Mouse (Mus musculus) lung, embryonic 14.5 days (tissue): ENCODE results near the gene Tpt1. TPM values are rescaled to one million over a fixed set of nuclear protein-coding genes. Genes with fewer than 3 reads are reported as not detected.

Source experiments
- ATAC-seq: fragments of 200-750 bp; cut with Nextera tagmentation; 2 replicates; pipeline ENCODE4 v1.8.0; 2017; ENCODE audit warnings: mild to moderate bottlenecking, moderate TSS enrichment, moderate library complexity; ENCODE audit not compliant: insufficient read depth
- DNase-seq: peaks from one replicate; pipeline ENCODE4 v3.0.0-alpha.2; 2015
- H3K27ac ChIP-seq: fragments of 300-500 bp; sonication (generic); 2 replicates; pipeline ENCODE4 v1.5.1; 2014; ENCODE audit warnings: low read depth, mild to moderate bottlenecking, moderate library complexity
- H3K27me3 ChIP-seq: fragments of 300-500 bp; sonication (generic); 2 replicates; pipeline ENCODE4 v1.6.1; 2014; ENCODE audit warnings: low read length, control low read depth; ENCODE audit not compliant: insufficient read depth
- H3K36me3 ChIP-seq: fragments of 300-500 bp; sonication (generic); 2 replicates; pipeline ENCODE4 v1.6.1; 2014; ENCODE audit warnings: control low read depth; ENCODE audit not compliant: insufficient read depth
- H3K4me1 ChIP-seq: fragments of 300-500 bp; sonication (generic); 2 replicates; pipeline ENCODE4 v1.6.1; 2014; ENCODE audit warnings: antibody characterized with exemption, control low read depth; ENCODE audit not compliant: insufficient read depth
- H3K4me2 ChIP-seq: fragments of 300-500 bp; sonication (generic); 2 replicates; pipeline ENCODE4 v1.6.1; 2014; ENCODE audit warnings: mild to moderate bottlenecking
- H3K4me3 ChIP-seq: fragments of 300-500 bp; sonication (generic); 2 replicates; pipeline ENCODE4 v1.5.1; 2014; ENCODE audit warnings: low read depth, low read length
- H3K9ac ChIP-seq: fragments of 300-500 bp; sonication (generic); 2 replicates; pipeline ENCODE4 v1.6.1; 2014
- H3K9me3 ChIP-seq: fragments of 300-500 bp; sonication (generic); 2 replicates; pipeline ENCODE4 v1.6.1; 2016; ENCODE audit warnings: low read depth, low read length, control low read depth
- CTCF ChIP-seq: IDR thresholded peaks from 2 replicates; pipeline ENCODE4 v1.5.1; 2016; ENCODE audit warnings: antibody characterized with exemption, low read depth
- WGBS: fragments of 180-500 bp; shearing (Covaris S2); extraction: QIAGEN DNeasy Blood & Tissue Kit; methylation state at CpG from one replicate; pipeline ENCODE4 v1.1.7; 2014; 5-methylcytosine and 5-hydroxymethylcytosine counted together
- polyA plus RNA-seq: library from polyadenylated mRNA; unstranded; fragments of >200 nt; fragmentation: Nextera tagmentation; extraction: Ambion mirVana; gene quantifications from 2 replicates; pipeline ENCODE4 v1.2.1, GENCODE M21; 2014

The Tpt1 gene
- 1,140 and 1,218 TPM in 2 replicates for polyA plus RNA-seq

GRCm38 (mm10) chr14:75844867-75845697, at the start of gene Tpt1:
TSS of gene Tpt1 (plus strand) at chr14:75845093.
- DNase-seq: peak; percentile 99
- peak; percentile 97 for ATAC-seq

GRCm38 (mm10) chr14:75795918-75796317, 49.0 kb upstream of the Tpt1 start:
- no peak for ATAC-seq
- H3K9me3 ChIP-seq: no peaks in the 10 kb centered on the region
- no peak overlapping the region for H3K9ac ChIP-seq
- H3K27ac ChIP-seq: no peak overlapping the region
- no peak for TF ChIP-seq CTCF
- no peaks in the 10 kb centered on the region for H3K4me1 ChIP-seq
- no peak for DNase-seq
- H3K27me3 ChIP-seq: no peaks in the 10 kb centered on the region
- no peaks in the 10 kb centered on the region for H3K36me3 ChIP-seq
- no peak overlapping the region for H3K4me3 ChIP-seq
- no peak overlapping the region for H3K4me2 ChIP-seq
- 83% methylated on average over 4 of the region's 4 CpGs for WGBS

More at GRCm38 (mm10) chr14:75844867-75845697, at the start of gene Tpt1:
- no peaks in the 10 kb centered on the region for H3K27me3 ChIP-seq
- WGBS: under 1% methylated on average over 108 of the region's 108 CpGs
- H3K4me3 ChIP-seq: peak within 1 kb of the TSS; percentile 85
- H3K4me2 ChIP-seq: peak within 1 kb of the TSS; percentile 80
- H3K36me3 ChIP-seq: peaks cover 39% of the 10 kb centered on the region
- peak within 1 kb of the TSS; percentile 95 for H3K9ac ChIP-seq
- peaks cover 5% of the 10 kb centered on the region; the same call in 1 of the 2 replicates for H3K4me1 ChIP-seq
- no peak for TF ChIP-seq CTCF
- peak within 1 kb of the TSS; percentile 98 for H3K27ac ChIP-seq
- no peaks in the 10 kb centered on the region for H3K9me3 ChIP-seq

DNA sequence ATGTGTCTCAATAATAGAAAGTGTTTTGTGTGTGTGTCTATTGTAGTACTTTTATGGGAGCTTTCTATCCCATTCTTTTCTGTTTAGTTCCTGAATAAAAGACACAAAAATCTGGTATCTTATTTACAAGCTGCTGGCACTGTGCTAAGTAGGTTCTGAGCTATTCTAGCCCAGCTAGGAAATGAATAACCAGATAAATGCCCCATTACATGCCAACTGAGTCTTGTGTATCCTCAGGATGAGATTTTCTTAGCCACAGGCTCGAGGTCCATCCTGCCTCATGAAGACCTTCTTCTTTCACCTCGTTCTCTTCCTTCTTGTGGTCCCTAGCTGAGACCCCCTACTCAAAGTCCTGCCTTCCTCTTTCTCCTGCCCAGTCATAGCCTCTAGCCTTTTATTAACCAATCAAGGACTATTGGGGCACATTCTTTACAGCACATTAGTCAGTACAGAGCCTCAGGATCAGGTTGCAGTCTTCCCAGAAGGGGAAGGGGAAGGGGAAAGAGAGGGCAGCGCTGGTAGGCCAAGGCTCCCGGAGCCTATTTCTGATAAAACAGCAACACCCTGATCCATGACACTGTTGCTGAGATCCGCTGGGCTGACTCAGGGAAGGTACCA, 47.0 kb upstream of the Tpt1 start:
- Histone ChIP-seq H3K27ac (no peak overlapping the region), H3K36me3 (no peaks in the 10 kb centered on the region), H3K27me3 (no peaks in the 10 kb centered on the region), H3K9ac (no peak overlapping the region), H3K4me2 (no peak overlapping the region), H3K4me3 (no peak overlapping the region), H3K4me1 (no peaks in the 10 kb centered on the region), H3K9me3 (no peaks in the 10 kb centered on the region)
- DNase-seq (no peak), ATAC-seq (no peak)
- WGBS: 20% methylated on average over 5 of the region's 5 CpGs
- no peak for TF ChIP-seq CTCF

DNA sequence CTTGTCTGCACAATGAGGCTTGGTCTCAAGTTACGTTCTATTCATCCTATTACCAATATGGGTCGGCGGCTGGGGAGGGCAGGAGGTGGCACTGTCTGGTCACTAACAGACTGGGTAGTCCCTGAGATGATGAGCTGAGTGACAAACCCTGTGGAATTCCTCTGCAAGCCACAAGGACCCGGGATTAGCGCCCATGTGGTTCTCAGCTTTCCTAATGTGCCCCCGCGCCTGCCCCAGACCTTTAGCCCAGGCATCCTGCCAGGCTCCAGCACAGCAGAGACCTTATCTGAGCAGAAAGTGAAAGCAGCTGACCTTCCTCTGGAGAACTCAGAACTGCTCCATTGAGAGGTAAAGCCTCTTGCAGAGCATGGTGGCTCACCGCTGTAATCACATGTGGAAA, 37.1 kb upstream of the Tpt1 start:
- Histone ChIP-seq H3K4me3 (no peak overlapping the region), H3K9me3 (no peaks in the 10 kb centered on the region), H3K27me3 (no peaks in the 10 kb centered on the region), H3K27ac (no peak overlapping the region), H3K4me1 (no peaks in the 10 kb centered on the region), H3K4me2 (no peak overlapping the region), H3K9ac (no peak overlapping the region), H3K36me3 (no peaks in the 10 kb centered on the region)
- 65% methylated on average over 8 of the region's 8 CpGs for WGBS
- no peak for TF ChIP-seq CTCF
- DNase-seq: no peak
- no peak for ATAC-seq

- Histone ChIP-seq H3K4me3 (no peak overlapping the region), H3K9me3 (no peaks in the 10 kb centered on the region), H3K4me1 (no peaks in the 10 kb centered on the region), H3K36me3 (no peaks in the 10 kb centered on the region), H3K27ac (no peak overlapping the region), H3K27me3 (no peaks in the 10 kb centered on the region), H3K4me2 (no peak overlapping the region), H3K9ac (no peak overlapping the region)
- TF ChIP-seq CTCF: no peak
- ATAC-seq (no peak), DNase-seq (no peak)
- 76% methylated on average over 6 of the region's 6 CpGs for WGBS
Measured at GRCm38 (mm10) chr14:75809931-75810330, 35.0 kb upstream of the Tpt1 start.

GRCm38 (mm10) chr14:75818528-75818927, 26.4 kb upstream of the Tpt1 start:
- Histone ChIP-seq H3K4me2 (no peak overlapping the region), H3K9me3 (no peaks in the 10 kb centered on the region), H3K4me1 (no peaks in the 10 kb centered on the region), H3K27me3 (no peaks in the 10 kb centered on the region), H3K36me3 (no peaks in the 10 kb centered on the region), H3K27ac (no peak overlapping the region), H3K9ac (no peak overlapping the region), H3K4me3 (no peak overlapping the region)
- WGBS: 70% methylated on average over 2 of the region's 2 CpGs
- ATAC-seq: no peak
- no peak for TF ChIP-seq CTCF
- DNase-seq: no peak

DNA sequence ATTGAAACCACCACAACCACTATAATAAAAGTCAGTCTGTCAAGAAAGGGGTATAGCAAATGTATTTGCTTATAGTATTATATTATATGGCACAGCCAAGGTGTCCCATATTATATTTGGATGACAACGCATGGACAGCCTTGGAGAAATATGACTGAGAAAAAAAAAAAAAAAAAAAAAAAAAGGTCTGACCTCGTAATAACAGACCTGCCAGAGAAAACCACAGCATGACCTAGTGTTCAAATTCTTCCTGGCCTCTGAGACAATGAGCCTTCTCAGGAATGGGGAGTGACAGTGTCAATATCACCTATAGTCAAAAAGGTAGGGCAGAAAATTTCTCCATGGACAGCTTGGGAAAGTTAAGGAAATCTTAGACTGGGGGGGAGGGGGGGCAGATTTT, 25.6 kb upstream of the Tpt1 start:
- H3K4me3 ChIP-seq: no peak overlapping the region
- DNase-seq (no peak), ATAC-seq (no peak)
- no peaks in the 10 kb centered on the region for H3K27me3 ChIP-seq
- H3K9me3 ChIP-seq: no peaks in the 10 kb centered on the region
- no peaks in the 10 kb centered on the region for H3K4me1 ChIP-seq
- H3K36me3 ChIP-seq: no peaks in the 10 kb centered on the region
- no peak overlapping the region for H3K4me2 ChIP-seq
- H3K27ac ChIP-seq: no peak overlapping the region
- TF ChIP-seq CTCF: no peak
- WGBS: 77% methylated on average over 2 of the region's 2 CpGs
- H3K9ac ChIP-seq: no peak overlapping the region
